Mouse (Mus musculus) forebrain, embryonic 11.5 days (tissue): ENCODE data around the gene Dennd2c. TPM values are rescaled to one million over a fixed set of nuclear protein-coding genes. Genes with fewer than 3 reads are reported as not detected.

Experiments used
- ATAC-seq: fragments of 200-750 bp; cut with Nextera tagmentation; replicated peaks from 2 replicates; pipeline ENCODE4 v1.8.0; 2017; ENCODE audit warnings: moderate TSS enrichment; ENCODE audit not compliant: low FRiP score
- DNase-seq: peaks from one replicate; pipeline ENCODE4 v3.0.0-alpha.2; 2017; ENCODE audit warnings: low spot score
- H3K27ac ChIP-seq: fragments of 300-500 bp; sonication (generic); 2 replicates; pipeline ENCODE4 v1.5.1; 2014; ENCODE audit warnings: low read depth, low read length
- H3K27me3 ChIP-seq: fragments of 300-500 bp; sonication (generic); 2 replicates; pipeline ENCODE4 v1.6.1; 2014; ENCODE audit warnings: mild to moderate bottlenecking, low read length, mixed read lengths; ENCODE audit not compliant: control insufficient read depth, insufficient read depth
- H3K36me3 ChIP-seq: fragments of 300-500 bp; sonication (generic); 2 replicates; pipeline ENCODE4 v1.6.1; 2014; ENCODE audit warnings: mild to moderate bottlenecking, low read length, moderate library complexity, mixed read lengths; ENCODE audit not compliant: control insufficient read depth, insufficient read depth
- H3K4me1 ChIP-seq: fragments of 300-500 bp; sonication (generic); replicated peaks from 2 replicates; pipeline ENCODE4 v1.6.1; 2014; ENCODE audit warnings: low read length, mixed read lengths; ENCODE audit not compliant: control insufficient read depth, insufficient read depth
- H3K4me2 ChIP-seq: fragments of 300-500 bp; sonication (generic); 2 replicates; pipeline ENCODE4 v1.6.1; 2014; ENCODE audit warnings: low read depth, mild to moderate bottlenecking, low read length, moderate library complexity, mixed read lengths; ENCODE audit not compliant: severe bottlenecking
- H3K4me3 ChIP-seq: fragments of 300-500 bp; sonication (generic); 2 replicates; pipeline ENCODE4 v1.5.1; 2014; ENCODE audit warnings: low read depth, low read length
- H3K9ac ChIP-seq: fragments of 300-500 bp; sonication (generic); 2 replicates; pipeline ENCODE4 v1.6.1; 2014; ENCODE audit warnings: low read length
- H3K9me3 ChIP-seq: fragments of 300-500 bp; sonication (generic); 2 replicates; pipeline ENCODE4 v1.6.1; 2016; ENCODE audit warnings: low read length, mixed read lengths; ENCODE audit not compliant: control insufficient read depth
- WGBS: fragments of 180-500 bp; shearing (Covaris S2); extraction: QIAGEN DNeasy Blood & Tissue Kit; methylation state at CpG from one replicate; pipeline ENCODE4 v1.1.7; 2014; 5-methylcytosine and 5-hydroxymethylcytosine counted together
- polyA plus RNA-seq: library from polyadenylated mRNA; unstranded; fragments of >200 nt; fragmentation: Nextera tagmentation; extraction: Ambion mirVana; gene quantifications from 2 replicates; pipeline ENCODE4 v1.2.1, GENCODE M21; 2014

Gene Dennd2c
- polyA plus RNA-seq, result 2.4 and 2.7 TPM in 2 replicates

DNA sequence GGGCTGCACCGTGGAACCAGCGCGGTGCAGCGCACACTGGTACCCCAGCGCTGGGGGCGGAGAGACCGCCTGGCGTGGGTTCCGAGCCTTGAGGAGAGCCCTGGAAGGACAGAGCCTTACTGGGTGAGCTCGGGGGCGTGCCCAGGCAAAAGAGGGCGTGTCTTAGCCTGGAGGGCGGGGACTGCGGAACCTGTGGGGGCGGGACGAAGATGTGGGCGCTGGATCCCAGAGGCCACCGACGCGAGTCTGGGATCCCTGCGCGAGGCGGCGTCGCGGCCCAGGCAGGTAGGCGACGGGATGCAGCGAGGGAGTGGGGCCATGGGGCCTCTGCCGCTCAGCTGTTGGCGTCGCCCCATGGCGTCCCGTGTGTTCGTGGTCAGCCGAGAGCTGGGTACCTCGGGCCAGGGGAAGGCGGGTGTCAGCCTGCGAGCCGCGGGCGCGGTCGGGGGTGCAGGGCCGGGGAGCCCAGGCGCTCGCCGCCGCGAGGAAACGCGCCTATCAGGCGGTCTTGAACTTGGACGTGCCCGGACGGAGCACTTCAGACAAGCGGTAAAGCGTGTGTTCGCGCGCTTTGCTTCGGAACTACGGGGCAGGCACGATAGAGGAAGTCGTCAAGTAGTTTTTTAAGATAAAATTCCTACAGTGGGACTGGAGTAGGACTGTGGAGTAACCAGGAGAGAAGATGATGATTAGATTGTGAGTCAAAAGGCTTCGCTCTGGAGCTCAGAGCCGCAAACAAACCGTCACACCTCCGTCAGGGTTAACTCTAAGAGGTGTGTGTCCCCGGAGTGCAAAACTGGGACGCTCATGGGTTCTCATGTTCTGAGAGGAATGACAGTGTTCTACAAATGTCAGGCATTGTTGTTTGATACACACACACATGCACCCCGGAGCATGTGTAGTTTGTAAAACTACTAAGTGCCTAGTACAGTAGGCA is at the start of gene Dennd2c:
Gene Dennd2c, plus strand, starts transcription at position 151 of the 937 bp plus-strand sequence.
- 2% methylated on average over 72 of the region's 72 CpGs for WGBS
- H3K36me3 ChIP-seq, result no peaks in the 10 kb centered on the region
- H3K4me1 ChIP-seq, result peaks cover 2% of the 10 kb centered on the region; the same call in 1 of the 2 replicates
- H3K4me2 ChIP-seq, result peak within 1 kb of the TSS; percentile 94
- DNase-seq (peak; percentile 94), ATAC-seq (peak; percentile 97)
- peak within 1 kb of the TSS; percentile 53 for H3K4me3 ChIP-seq
- peaks cover 10% of the 10 kb centered on the region; the same call in 1 of the 2 replicates for H3K27me3 ChIP-seq
- no peak within 1 kb of the TSS for H3K27ac ChIP-seq
- H3K9me3 ChIP-seq, result no peaks in the 10 kb centered on the region
- peak within 1 kb of the TSS; percentile 62 for H3K9ac ChIP-seq

DNA sequence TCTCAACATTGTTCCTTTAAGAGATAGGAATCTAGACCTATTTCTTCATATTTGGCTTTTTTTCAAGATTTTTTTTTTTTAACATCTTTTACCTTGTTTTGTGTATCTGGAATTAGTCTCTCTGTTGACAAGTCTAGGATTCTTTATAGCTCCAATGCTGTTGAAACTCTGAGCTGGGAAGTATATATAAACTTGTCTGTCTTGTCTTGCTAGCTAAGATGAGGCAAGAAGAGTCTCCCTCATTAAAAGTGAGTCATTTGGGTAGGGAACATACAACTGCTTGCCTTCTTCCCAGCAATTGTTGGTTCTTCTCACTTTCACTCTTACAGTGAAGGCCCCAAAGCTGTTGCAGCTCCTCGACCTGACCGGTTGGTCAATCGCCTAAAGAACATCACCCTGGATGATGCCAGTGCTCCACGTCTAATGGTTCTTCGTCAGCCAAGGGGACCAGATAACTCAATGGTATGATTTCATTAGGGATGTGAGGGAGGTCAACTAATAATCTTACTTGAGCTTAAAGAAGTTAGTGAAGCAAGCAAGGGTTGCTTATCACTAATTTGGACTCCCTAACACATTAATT is 46.3 kb upstream of the Dennd2c start:
- no peak overlapping the region for H3K4me2 ChIP-seq
- H3K27ac ChIP-seq, result no peak overlapping the region
- H3K9me3 ChIP-seq, result no peaks in the 10 kb centered on the region
- no peak overlapping the region for H3K4me3 ChIP-seq
- peaks cover 11% of the 10 kb centered on the region for H3K36me3 ChIP-seq
- no peak for ATAC-seq
- H3K4me1 ChIP-seq, result no peaks in the 10 kb centered on the region; the same call in 1 of the 2 replicates
- no peak for DNase-seq
- H3K27me3 ChIP-seq, result no peaks in the 10 kb centered on the region
- WGBS, result 94% methylated on average over 5 of the region's 5 CpGs
- H3K9ac ChIP-seq, result no peak overlapping the region

- H3K36me3 ChIP-seq, result peaks cover 14% of the 10 kb centered on the region
- ATAC-seq, result peak; percentile 69
- H3K27ac ChIP-seq, result peak overlapping the region; percentile 37; the same call in 1 of the 2 replicates
- WGBS, result 3% methylated on average over 10 of the region's 10 CpGs
- peak overlapping the region; percentile 74 for H3K4me3 ChIP-seq
- no peaks in the 10 kb centered on the region; the same call in 1 of the 2 replicates for H3K4me1 ChIP-seq
- H3K9ac ChIP-seq, result no peak overlapping the region
- peak overlapping the region; percentile 77 for H3K4me2 ChIP-seq
- DNase-seq, result no peak
- H3K27me3 ChIP-seq, result no peaks in the 10 kb centered on the region
- no peaks in the 10 kb centered on the region for H3K9me3 ChIP-seq
These were observed 44.7 kb upstream of the Dennd2c start for GRCm38 (mm10) chr3:103057752-103058151.

GRCm38 (mm10) chr3:103058207-103059157 is 43.9 kb upstream of the Dennd2c start, which contains the start of gene Nras:
Gene Nras (plus strand): TSS chr3:103058285.
- H3K9me3 ChIP-seq, result no peaks in the 10 kb centered on the region
- peaks cover 20% of the 10 kb centered on the region for H3K36me3 ChIP-seq
- ATAC-seq (peak; percentile 99), DNase-seq (peak; percentile 98)
- H3K4me2 ChIP-seq, result peak within 1 kb of the TSS; percentile 77
- 3% methylated on average over 46 of the region's 46 CpGs for WGBS
- no peaks in the 10 kb centered on the region for H3K27me3 ChIP-seq
- peak within 1 kb of the TSS; percentile 93 for H3K9ac ChIP-seq
- peak within 1 kb of the TSS; percentile 90 for H3K27ac ChIP-seq
- peak within 1 kb of the TSS; percentile 74 for H3K4me3 ChIP-seq
- no peaks in the 10 kb centered on the region; the same call in 1 of the 2 replicates for H3K4me1 ChIP-seq

DNA sequence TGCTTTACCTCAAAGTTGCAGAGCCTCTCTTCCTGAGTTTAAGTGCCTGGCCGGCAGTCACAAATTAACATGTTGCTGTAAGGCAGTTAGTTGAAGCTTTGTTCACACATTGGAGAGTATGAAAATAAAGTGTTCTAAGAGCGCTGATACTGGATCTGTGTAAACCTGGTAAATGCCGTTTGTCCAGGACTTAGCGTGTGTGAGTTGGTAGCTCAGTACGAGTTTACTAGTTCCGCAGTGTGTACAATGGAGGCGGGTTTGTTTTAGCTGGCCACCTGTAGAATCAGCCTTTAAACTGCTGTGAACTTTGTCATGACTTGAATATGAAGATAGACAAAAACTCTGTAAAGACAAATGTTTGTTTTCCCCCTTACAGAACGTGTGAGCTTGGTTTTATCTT is 35.5 kb upstream of the Dennd2c start:
- no peak overlapping the region for H3K4me3 ChIP-seq
- DNase-seq (no peak), ATAC-seq (no peak)
- no peaks in the 10 kb centered on the region for H3K27me3 ChIP-seq
- no peak overlapping the region for H3K27ac ChIP-seq
- 96% methylated on average over 8 of the region's 8 CpGs for WGBS
- no peaks in the 10 kb centered on the region for H3K4me1 ChIP-seq
- H3K9ac ChIP-seq, result no peak overlapping the region
- H3K9me3 ChIP-seq, result no peaks in the 10 kb centered on the region
- peaks cover 28% of the 10 kb centered on the region; the same call in 1 of the 2 replicates for H3K36me3 ChIP-seq
- no peak overlapping the region for H3K4me2 ChIP-seq

DNA sequence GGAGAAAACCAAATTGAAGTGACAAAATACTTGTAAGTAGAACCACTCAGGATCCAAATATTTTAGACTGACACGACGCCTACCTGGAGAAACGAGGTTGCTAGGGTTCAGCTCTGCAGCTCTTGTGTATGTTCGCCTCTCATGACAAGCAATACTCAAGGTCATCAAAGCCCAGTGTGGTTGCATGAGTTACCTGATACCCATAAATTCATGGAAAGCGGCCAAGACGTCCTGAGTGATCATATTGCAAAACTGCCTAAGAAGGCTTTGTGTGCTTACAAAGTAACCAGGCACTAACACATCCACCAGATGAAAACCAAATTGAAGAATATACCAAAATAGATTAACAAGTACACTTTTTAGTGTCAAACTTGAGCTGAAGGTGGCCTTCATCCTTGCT is 33.4 kb upstream of the Dennd2c start:
- Histone ChIP-seq H3K36me3 (peaks cover 13% of the 10 kb centered on the region; the same call in 1 of the 2 replicates), H3K4me1 (no peaks in the 10 kb centered on the region), H3K27me3 (no peaks in the 10 kb centered on the region), H3K4me2 (no peak overlapping the region), H3K4me3 (no peak overlapping the region), H3K9me3 (no peaks in the 10 kb centered on the region), H3K27ac (no peak overlapping the region), H3K9ac (no peak overlapping the region)
- DNase-seq (no peak), ATAC-seq (no peak)
- 92% methylated on average over 6 of the region's 6 CpGs for WGBS

- Histone ChIP-seq H3K36me3 (peaks cover 1% of the 10 kb centered on the region; the same call in 1 of the 2 replicates), H3K4me2 (no peak within 1 kb of the TSS), H3K4me3 (no peak within 1 kb of the TSS), H3K9ac (no peak within 1 kb of the TSS), H3K4me1 (no peaks in the 10 kb centered on the region), H3K9me3 (no peaks in the 10 kb centered on the region), H3K27me3 (no peaks in the 10 kb centered on the region), H3K27ac (no peak within 1 kb of the TSS)
- DNase-seq (no peak), ATAC-seq (no peak)
- 78% methylated on average over 5 of the region's 5 CpGs for WGBS
These were observed 28.6 kb upstream of the Dennd2c start, which contains the start of gene Ampd1 for GRCm38 (mm10) chr3:103073771-103074170. Gene Ampd1 (plus strand): TSS chr3:103074014.

- H3K9ac ChIP-seq, result no peak overlapping the region
- no peak for ATAC-seq
- no peaks in the 10 kb centered on the region for H3K27me3 ChIP-seq
- H3K4me2 ChIP-seq, result no peak overlapping the region
- H3K4me1 ChIP-seq, result no peaks in the 10 kb centered on the region
- WGBS, result 90% methylated on average over 9 of the region's 9 CpGs
- no peak overlapping the region for H3K4me3 ChIP-seq
- no peaks in the 10 kb centered on the region for H3K9me3 ChIP-seq
- DNase-seq, result no peak
- no peaks in the 10 kb centered on the region for H3K36me3 ChIP-seq
- H3K27ac ChIP-seq, result no peak overlapping the region
These were observed 26.5 kb upstream of the Dennd2c start for GRCm38 (mm10) chr3:103075871-103076270.
